Mouse (Mus musculus) layer of hippocampus, postnatal 14 days (tissue): ENCODE measurements around the gene Fam181a. TPM values are rescaled to one million over a fixed set of nuclear protein-coding genes. Genes with fewer than 3 reads are reported as not detected.

Source experiments
- DNase-seq, 2 experiments: peaks; one replicate each; pipeline ENCODE4 v3.0.0; 2021 to 2022; ENCODE audit warnings: low spot score in 2 of 2, mixed read lengths in 1 of 2
- long read RNA-seq, 2 experiments: library from polyadenylated mRNA; stranded (forward); transcript quantifications; one replicate each; pipeline ENCODE4 v2.0.0; 2021
- total RNA-seq, 2 experiments: library from RNA; stranded (reverse); gene quantifications; 2 replicates each; pipeline ENCODE4 v1.2.3; 2021

Gene Fam181a
- 1 to 10 TPM; 2.1 to 2.2 TPM for total RNA-seq
- long read RNA-seq, experiment 1, partial matches to known transcripts, result 0 of 2 reads
- long read RNA-seq, experiment 1, other reads (novel, unspliced or antisense), result 0 of 2 reads
- long read RNA-seq, experiment 2, result 0 reads

DNA sequence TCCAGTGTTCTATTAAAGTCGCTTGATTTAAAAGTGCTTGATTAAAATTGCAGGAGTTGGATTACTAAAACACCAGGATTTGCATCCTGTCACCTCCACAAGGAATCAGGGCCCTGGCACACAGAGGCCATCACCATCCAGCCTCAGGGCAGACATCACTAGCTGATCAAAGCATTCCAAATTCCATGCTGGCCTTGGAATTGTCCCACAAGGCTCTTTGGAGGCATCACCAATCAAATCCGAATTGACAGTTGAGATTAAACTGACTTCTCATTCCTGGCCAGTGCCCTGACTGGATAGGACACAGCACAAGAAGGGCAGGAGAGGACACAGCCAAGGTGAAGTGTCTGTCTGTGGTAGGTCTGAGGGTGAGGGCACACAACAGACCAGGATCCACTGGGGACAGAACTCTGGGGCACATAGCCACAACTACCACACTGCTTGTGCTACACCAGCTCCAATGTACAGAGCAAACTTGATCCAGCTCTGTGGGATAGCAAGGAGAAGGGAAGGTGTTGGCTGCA is at the start of gene Fam181a:
Fam181a (plus strand) TSS at position 232 of the 524 bp plus-strand sequence.
- no peak for DNase-seq

GRCm38 (mm10) chr12:103262017-103262865 is 48.5 kb upstream of the Fam181a start:
- no peak for DNase-seq

DNA sequence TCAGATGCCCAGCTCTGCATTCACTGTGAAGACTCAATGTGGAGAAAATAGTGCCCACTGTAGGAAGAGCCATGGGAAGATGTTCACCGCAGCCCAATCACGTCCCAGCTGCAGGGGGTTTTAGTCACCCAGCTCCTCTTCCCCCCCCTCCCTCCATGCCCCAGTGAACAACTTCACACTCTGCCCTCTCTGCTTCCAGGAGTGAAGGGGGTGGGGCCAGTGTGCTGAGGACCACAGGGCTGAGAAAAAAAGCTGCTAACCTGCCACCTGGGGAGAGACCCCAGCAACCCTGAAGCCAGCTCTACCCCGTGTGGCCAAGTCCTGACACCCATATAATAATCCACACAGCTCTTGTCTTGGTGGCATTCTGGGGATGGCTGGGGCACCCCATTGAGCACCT is 44.2 kb upstream of the Fam181a start:
- no peak for DNase-seq

DNA sequence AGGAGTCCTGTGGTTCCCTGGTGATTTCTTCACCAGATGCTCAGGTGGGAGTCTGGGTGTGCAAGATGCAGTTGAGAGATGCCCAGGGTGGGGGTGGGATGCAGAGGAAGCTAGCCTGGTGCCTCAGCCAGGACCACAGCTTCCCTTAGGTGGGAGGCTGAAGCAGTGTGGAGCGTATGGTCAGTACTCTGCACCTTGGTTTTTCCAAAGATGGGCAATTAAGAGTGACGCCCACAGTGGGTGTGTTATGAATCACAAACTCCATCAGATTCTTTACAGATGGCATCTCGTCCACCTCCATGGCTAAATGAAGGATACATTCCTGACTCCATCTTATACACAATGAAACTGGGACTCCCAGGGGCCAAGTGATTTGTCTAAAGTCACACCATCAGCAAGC is 38.6 kb upstream of the Fam181a start:
- no peak for DNase-seq

DNA sequence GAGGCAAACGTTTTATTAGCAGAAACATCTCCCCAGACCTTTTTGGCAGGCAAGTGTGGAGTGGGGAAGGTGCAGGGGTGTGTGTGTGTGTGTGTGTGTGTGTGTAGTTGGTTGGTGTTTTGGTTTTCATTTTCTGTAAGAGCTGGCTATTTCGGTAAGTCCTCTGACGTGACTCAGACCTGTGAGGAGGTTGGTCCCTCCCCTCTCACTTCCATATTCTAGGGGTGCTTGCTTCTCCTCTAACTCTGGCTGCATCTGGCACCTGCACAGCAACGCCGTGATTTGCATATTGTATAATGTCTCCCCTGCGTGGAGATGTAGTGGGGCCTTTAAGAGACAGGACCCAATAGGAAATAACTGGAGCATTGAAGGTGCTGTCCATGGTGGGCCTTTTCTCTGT is 37.7 kb upstream of the Fam181a start:
- DNase-seq, result no peak

DNA sequence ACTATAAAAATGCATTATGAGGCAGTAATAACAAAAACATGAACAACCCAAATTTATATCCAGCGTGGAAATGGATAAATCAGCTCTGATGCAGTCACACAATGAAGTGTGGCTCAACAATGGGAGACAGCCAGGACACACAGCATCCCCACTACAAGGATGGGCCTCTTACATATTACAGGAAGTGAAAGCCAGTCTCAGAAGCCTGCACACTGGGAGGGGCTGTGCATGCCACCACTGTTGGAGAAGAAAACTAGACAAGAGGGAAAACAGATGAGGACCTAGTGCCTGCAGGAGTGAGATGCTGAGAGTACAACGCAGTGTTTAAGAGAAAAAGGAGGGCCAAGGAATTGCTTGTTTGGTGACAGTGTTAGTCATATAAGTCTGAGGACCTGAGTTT is 37.0 kb upstream of the Fam181a start:
- DNase-seq, result no peak

DNA sequence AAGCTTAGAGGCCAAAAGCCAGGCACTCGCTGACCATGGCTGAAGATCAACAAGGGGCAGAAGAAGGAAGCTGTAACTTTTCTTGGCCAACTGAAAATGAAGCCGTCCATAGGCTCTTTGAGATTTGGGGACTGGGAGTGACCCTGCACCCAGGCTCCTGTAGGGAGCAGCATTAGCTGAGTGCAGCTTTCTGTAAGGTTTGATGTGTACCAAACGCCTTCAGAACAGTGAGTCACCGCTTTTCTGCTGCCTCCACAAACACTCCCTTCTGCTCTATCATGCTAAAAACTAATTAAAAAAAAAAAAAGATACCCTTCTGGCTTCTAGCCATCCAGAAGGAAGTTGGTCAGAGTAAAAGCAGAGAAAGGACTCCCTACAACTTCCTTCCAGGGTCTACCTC is 34.4 kb upstream of the Fam181a start:
- DNase-seq, result peak in 1 of 2 experiments; percentile 41

GRCm38 (mm10) chr12:103281491-103281890 is 29.3 kb upstream of the Fam181a start:
- DNase-seq, result no peak

DNA sequence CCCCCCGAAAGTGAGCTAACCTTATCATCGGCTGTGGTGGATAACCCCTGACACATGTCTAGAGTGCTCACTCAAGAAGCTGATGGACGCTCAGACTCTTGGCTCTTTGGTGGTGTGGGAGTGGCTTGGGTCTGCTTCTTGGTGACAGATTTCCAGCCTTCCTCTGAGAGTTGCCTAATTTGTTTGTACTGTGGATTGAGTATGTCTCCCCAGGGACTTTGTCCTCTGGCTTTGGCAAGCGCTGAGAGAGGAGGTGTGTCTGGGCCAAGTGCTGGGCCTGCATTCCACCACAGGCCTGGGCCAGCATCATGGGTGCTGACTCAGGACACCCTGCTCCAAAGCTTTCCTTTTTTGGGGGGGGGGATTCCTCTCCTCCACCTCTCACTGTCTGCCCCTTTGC is 28.9 kb upstream of the Fam181a start:
- no peak for DNase-seq

DNA sequence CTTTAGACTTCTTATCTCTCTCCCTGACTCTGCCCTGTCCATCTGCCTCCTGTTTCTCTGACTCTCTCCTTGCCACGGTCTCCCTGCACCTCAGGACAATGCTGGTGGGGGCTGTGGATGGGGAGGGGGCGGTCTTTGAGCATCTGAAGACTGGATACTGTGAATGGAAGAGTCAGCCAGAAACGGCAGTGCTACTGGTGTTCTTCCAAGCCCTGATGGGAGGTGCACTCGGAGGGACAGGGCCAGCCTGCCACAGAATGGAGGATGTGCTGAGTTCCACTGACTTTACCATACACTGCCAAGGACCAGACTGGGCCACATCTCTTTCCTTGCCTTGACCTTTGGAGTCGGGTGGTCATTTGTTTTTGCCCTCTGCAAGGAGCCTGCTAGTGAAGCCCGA is 27.8 kb upstream of the Fam181a start:
- DNase-seq, result no peak

DNA sequence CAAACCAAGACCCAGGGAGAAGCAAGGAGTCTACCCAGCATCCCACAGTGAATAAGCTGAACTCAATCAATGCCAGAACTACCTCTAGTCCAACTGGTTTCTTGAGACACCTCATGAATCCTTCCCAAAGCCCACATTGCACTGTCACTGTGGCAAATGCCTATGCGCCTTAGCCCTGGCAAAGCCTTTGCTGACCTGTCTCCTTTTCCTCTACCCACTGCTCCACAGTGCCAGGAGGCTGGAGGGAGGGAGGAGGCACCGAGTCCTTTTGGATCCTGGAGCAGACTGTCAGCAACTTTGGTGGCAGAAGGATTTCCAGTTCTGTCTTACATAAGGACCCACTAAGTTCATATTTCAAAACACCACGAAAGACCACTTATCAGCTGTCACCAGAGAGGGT is 27.4 kb upstream of the Fam181a start:
- no peak for DNase-seq

DNA sequence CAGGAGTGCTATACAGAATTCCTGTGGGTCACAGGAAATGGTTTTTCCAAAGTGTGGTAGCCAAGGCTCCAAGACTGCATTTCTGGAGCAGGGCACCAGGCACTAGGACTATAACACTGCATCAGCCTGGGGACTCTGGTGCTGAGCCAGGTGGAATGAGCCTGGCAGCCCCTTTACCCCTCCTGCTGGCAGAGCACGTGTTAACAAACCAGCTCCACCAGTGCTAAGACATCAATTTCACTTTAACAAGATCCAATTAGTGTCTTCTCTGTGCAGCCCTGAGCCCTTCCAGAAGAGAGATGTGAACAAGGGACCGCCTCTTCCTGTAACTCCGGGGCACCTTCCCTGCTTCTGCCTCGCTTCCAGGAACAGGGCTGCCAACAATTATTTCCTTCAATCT is 23.5 kb upstream of the Fam181a start:
- no peak for DNase-seq

DNA sequence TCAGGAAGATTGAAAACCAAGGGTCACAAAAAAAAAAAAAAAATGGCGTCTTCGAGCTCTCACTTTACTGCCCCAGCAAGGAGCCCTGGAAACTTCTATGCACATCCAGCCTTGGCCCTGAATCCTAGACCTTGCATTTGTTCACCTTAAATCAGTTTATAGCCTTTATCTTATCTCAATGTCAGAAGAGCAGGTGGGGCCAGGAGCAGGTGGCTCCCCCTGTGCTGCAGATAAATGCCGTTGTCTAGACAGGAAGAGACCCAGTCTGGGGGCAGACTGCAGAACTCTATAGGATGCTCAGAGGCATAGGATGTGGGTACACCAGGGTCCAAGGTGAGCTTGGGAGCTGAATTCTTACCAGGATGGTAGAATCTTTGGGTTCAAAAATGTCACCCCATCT is 18.4 kb upstream of the Fam181a start:
- no peak for DNase-seq

DNA sequence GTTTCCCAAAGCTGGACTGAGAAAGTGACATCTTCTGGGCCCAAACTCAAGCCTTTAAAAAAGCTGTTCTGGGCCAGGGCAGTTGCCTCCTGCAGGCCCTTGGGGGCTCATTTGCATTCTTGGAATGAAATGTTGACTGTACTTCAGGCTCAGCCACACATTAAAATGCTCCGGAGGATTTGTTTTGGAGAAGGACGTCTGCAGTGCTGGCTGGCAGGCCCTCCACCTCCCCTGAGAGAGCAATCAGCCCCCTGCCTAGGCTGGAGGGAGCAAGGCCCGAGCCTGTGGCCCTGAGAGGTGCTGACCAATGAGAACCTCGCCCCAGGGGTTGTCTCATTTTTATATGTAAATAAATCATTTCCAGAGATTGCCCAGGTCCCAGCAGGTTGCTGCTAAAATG is 14.5 kb upstream of the Fam181a start:
- no peak for DNase-seq

DNA sequence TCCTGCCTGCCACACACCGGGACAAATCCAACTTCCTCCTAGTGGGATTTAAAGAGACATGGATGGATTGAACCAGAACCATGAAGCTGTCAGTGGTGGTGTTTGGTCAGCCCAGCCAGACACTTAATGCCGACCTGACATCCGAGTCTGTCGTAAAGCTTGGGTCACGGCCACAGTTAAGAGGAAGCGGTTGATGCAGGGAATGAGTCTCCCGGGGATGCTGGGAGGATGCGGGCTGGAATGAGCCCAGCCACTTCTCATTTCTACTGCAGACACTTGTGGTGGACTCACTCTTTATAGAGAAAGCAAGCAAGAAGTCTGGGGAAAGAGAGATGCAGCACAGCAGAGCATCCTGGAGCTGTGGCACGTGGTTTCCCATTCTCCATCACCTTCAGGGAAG is 10.3 kb upstream of the Fam181a start:
- no peak for DNase-seq

DNA sequence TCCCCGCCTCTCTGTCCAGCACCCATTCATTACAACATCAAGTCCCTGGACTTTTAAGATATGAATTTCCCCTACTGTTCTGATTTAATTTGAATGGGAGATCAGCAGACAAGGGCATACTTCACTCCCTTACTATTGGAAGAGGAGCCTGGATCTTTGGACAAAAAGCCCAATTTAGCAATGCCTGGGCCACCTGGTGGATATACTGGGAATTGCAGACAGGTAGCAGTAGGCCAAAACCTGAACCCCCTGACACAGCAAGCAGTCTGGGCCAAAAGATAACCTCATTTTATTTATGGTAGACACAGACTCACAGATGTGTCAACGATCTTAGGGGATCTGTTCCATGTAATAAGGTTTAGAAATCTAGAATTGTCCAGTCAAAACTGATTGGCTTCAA is 9.1 kb upstream of the Fam181a start:
- peak; percentile 62 to 63 for DNase-seq

DNA sequence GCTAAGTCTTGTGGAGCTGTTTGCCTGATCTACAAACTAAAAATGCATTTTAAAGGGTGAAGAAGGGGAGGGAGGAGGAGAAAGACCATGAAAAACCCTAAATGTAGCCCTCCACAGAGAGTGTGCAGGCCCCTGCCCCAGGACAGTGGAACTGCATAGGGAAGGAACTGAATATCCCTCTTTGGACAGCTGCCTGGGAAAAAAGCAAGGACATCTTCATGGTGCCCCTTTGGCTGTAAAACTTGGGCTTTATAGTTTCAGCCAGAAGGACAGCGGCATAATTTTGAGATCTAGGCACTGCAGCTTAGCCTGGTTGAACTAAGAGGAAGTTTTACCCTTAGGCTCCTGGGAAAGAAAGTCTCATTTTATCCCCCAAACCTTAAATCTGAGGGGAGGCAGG is 7.8 kb upstream of the Fam181a start:
- no peak for DNase-seq

- no peak for DNase-seq
Measured at GRCm38 (mm10) chr12:103306224-103306623, 4.6 kb upstream of the Fam181a start.

DNA sequence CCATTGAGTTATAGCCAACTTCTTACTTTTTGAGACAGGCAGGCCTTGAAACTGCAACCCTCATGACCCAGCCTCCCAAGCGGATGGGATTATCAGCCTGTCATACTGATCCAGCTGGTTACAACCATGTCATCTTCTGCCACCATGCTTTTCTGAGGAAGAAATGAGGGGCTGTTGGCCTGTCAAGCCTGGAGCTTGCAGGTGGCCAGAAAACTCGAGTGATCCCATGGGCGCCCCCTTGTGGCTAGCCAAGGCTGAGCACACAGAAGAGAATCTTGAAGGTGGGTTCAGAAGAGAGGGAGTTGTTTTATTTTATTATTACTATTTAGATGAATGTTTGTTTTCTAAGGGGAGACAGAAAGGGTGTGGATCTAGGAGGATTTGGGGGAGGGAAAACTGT is 4.1 kb upstream of the Fam181a start:
- DNase-seq, result no peak

- no peak for DNase-seq
Measured at GRCm38 (mm10) chr12:103311921-103312320, 1.1 kb downstream of the Fam181a start.

DNA sequence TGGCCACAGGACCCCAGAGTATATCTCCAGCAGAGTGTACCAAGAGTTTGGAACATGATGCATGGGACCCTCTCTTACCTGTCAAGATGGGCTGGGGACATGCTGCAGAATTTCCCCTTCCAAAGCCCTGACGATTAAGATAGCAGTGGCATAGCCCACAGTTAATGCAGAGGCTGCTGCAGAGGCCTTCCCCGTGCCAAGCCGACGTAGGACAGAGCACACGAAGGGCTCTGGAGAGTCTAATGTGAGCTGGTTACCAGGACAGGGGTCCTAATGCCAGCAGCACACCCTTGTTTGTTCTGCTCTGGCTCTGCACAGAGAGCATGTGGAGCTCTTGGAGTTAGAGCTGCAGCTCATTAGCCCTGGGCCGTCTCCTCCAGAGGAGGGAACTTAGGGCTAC is 2.5 kb downstream of the Fam181a start:
- no peak for DNase-seq

DNA sequence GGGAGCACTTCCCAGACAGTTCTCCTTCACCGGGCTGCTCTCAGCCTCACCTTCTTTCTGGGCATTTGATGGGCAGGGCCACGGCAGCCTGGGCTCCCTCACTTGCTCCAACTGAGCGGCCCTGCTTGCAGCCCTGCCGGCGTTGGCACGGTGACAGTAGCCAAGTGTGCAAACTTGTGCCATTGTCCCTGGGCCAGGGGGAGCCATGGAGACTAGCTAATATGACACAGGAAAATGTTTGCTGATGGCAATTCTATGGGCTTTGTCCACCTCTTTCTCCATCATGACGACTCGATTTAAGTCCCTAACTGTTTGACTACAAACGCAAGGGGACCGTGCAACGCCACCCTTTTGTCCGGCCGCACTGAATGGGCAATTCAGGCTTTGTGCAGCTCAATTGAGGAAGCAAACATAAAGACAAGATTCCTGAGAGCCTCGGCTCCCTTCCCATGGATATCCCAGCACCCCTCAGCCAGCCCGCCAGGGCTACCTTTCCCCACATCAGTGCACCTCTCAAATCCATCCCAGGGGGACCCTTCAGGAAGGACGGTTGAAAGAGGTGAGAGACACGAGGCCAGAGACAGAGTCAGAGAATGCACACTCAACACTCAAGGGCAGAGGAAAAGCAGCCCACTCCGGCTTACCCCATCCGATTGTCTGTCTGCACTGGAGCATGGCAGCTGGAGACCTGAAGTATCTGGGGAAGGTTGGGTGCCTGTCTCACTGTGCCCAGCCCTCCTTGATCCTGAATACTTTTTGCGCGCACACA is 3.3 kb downstream of the Fam181a start:
- DNase-seq, result peak in 1 of 2 experiments; percentile 55
